Mouse (Mus musculus): ENCODE results near the gene Inpp5k.
A peak's percentile ranks its signal among the peaks of the same experiment; 100 is the strongest.

DNA sequence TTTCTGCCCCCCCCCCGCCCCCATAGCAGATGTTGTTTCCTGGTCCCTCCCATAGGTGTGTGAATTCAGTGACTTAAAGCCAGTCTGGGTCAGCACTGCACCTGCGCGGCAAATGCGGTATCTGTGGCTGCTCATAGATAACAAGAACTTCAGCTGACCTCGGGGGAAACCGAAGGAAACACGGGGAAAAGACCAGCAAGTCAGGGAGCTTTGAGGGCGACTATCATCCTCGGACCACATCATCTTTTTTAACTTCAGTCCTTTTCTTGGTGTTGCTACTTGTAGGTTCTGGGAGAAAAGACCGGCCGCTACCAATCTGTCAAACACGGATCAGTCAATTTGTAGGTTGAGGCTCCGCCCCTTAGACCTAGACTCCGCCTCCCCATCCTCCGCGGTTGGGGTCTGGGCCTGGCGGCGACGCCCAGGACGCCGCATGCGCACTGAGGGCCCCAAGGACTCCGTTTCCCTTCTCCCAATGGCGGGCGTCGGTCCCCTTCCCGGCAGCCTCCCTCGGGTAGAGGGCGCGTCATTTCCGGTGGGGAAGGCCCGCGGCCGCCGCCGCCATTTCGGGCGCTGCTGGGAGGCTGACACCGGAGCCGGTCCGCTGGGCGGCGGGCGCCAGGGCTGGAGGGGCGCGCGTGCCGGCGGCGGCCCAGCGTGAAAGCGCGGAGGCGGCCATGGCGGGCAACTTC is 48.1 kb downstream of the Inpp5k start, which contains the start of gene Crk:
- no peak for TF ChIP-seq CTCF (IDR thresholded peaks at IDR 0.05; ENCODE audit: control insufficient read depth, insufficient read depth, low read length)
- TF ChIP-seq POLR2A (IDR thresholded peaks at IDR 0.05; ENCODE audit: borderline replicate concordance, control insufficient read depth, low read depth, low read length) = peak; percentile 80; the same call in 1 of the 2 replicates
